Mouse (Mus musculus) liver, embryonic 16.5 days (tissue): Measurements from ENCODE around the gene Slc7a4. TPM values are rescaled to one million over a fixed set of nuclear protein-coding genes. Genes with fewer than 3 reads are reported as not detected.

Experiments
- ATAC-seq: fragments of 200-750 bp; cut with Nextera tagmentation; 2 replicates; pipeline ENCODE4 v1.8.0; 2017; ENCODE audit warnings: low read depth, mild to moderate bottlenecking, moderate number of reproducible peaks, moderate library complexity
- H3K27ac ChIP-seq: fragments of 300-500 bp; sonication (generic); 2 replicates; pipeline ENCODE4 v1.5.1; 2014; ENCODE audit warnings: mild to moderate bottlenecking, low read length
- H3K27me3 ChIP-seq: fragments of 300-500 bp; sonication (generic); 2 replicates; pipeline ENCODE4 v1.6.1; 2014; ENCODE audit warnings: low read depth, low read length, mixed read lengths; ENCODE audit not compliant: control insufficient read depth, insufficient read depth
- H3K36me3 ChIP-seq: fragments of 300-500 bp; sonication (generic); 2 replicates; pipeline ENCODE4 v1.6.1; 2014; ENCODE audit warnings: mild to moderate bottlenecking; ENCODE audit not compliant: control insufficient read depth, insufficient read depth
- H3K4me1 ChIP-seq: fragments of 300-500 bp; sonication (generic); 2 replicates; pipeline ENCODE4 v1.6.1; 2014; ENCODE audit warnings: low read depth, low read length, mixed read lengths; ENCODE audit not compliant: control insufficient read depth
- H3K4me2 ChIP-seq: fragments of 300-500 bp; sonication (generic); 2 replicates; pipeline ENCODE4 v1.6.1; 2014; ENCODE audit warnings: low read depth, low read length, mixed read lengths
- H3K4me3 ChIP-seq: fragments of 300-500 bp; sonication (generic); 2 replicates; pipeline ENCODE4 v1.5.1; 2014; ENCODE audit warnings: low read depth, mild to moderate bottlenecking, low read length
- H3K9ac ChIP-seq: fragments of 300-500 bp; sonication (generic); 2 replicates; pipeline ENCODE4 v1.6.1; 2014; ENCODE audit warnings: low read depth, low read length
- H3K9me3 ChIP-seq: fragments of 300-500 bp; sonication (generic); replicated peaks from 2 replicates; pipeline ENCODE4 v1.6.1; 2016; ENCODE audit warnings: low read length; ENCODE audit not compliant: control insufficient read depth
- WGBS: fragments of 180-500 bp; shearing (Covaris S2); extraction: QIAGEN DNeasy Blood & Tissue Kit; methylation state at CpG from one replicate; pipeline ENCODE4 v1.1.7; 2014; ENCODE audit not compliant: insufficient replicate concordance; 5-methylcytosine and 5-hydroxymethylcytosine counted together
- polyA plus RNA-seq: library from polyadenylated mRNA; unstranded; fragments of >200 nt; fragmentation: Nextera tagmentation; extraction: Ambion mirVana; gene quantifications from 2 replicates; pipeline ENCODE4 v1.2.1, GENCODE M21; 2015

Slc7a4 gene
- polyA plus RNA-seq, 1 experiment from 2014 or later, result 3.5 TPM

DNA sequence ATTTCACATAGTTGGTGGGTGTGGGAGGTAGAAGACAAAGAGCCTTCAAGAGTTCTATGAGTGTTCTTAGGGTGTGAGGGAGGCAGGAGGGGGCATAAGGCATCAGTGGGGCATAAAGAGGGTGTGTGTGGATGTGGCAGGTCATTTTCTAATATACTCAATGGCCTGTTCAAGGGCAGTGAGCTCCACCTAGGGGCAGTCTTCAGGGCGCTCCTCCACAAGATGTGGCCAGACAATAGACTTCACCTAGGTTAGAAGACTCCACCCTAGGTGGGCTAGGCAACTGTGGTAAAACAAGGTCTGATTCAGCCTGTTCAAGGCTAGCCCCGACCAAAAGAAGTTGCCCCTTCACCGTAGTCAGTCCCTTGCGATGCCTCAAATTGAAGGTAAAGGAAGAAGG is 50.7 kb downstream of the Slc7a4 start:
- H3K9me3 ChIP-seq, result no peaks in the 10 kb centered on the region
- peaks cover 16% of the 10 kb centered on the region for H3K4me1 ChIP-seq
- H3K27me3 ChIP-seq, result no peaks in the 10 kb centered on the region
- H3K27ac ChIP-seq, result no peak overlapping the region
- WGBS, result 57% methylated on average over 4 of the region's 4 CpGs
- H3K4me2 ChIP-seq, result no peak overlapping the region
- no peak for ATAC-seq
- H3K9ac ChIP-seq, result no peak overlapping the region
- H3K4me3 ChIP-seq, result no peak overlapping the region
- H3K36me3 ChIP-seq, result peaks cover 13% of the 10 kb centered on the region

DNA sequence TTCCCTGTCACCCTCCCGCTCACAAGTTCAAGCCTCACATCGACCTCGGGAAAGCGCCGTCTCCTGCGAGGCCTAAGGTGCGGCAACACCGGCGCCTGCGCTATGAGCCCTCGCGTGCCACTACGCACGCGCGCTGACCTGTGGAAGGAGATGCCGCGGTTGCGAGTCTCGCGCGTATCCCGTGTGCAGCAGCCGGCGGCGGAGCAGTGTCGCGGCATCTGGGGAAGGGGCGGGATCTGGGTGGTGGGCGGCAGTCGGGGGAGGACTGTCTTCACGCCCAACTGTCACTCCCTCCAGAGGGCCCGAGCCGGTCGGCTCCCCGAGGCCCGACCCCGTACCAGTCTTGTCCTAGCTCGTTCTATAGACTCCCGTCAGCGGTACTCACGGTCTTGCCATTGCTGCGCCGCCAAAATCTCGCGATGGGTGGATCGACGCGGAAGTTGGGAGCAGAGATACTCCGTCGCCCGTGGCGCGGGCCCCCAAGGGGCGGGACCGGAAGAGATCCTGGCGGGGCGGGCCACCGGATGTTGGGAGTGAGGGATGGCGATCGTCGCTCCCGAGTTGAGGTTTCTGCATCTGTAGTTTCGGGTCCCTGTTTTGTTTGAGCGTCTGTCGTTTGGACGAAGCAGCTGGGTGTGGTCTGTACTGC is 52.2 kb downstream of the Slc7a4 start, which contains the start of gene Thap7:
Gene Thap7, minus strand, starts transcription at position 497 of the 649 bp plus-strand sequence.
- peak within 1 kb of the TSS; percentile 84 for H3K4me3 ChIP-seq
- ATAC-seq, result peak; percentile 96
- WGBS, result under 1% methylated on average over 67 of the region's 67 CpGs
- peak within 1 kb of the TSS; percentile 96 for H3K27ac ChIP-seq
- H3K4me2 ChIP-seq, result peak within 1 kb of the TSS; percentile 96
- H3K36me3 ChIP-seq, result peaks cover 18% of the 10 kb centered on the region
- no peaks in the 10 kb centered on the region for H3K9me3 ChIP-seq
- H3K27me3 ChIP-seq, result no peaks in the 10 kb centered on the region
- peak within 1 kb of the TSS; percentile 88 for H3K9ac ChIP-seq
- H3K4me1 ChIP-seq, result peaks cover 16% of the 10 kb centered on the region

DNA sequence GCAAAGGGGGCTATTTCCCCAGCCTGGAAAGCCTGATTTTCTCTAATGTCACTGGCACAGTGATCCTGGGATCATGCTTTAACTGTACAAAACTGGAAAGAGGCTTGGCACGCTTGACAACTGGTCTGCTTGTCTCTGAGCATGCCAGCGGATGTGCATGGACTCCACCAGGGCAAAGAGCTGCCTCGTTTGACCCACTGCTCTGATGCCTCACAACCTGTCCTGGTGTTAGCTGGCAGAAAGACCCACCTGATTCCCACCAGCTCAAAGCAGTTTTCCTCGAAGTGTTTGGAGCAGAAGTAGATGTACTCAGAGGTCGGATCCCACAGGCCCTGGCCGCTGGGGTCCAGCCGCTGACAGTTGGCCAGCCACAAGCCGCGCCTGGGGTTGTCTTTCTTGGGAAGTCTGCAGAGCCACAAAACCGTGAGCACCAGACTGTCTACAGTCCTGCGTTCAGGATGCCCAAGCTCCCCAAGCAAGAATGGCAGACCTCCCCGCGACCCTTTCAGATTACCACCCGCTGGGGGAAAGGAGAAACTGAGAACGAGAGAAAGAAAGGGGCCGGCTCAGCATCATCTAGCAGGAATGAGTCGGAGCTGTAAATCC is 52.9 kb downstream of the Slc7a4 start:
- 9% methylated on average over 17 of the region's 17 CpGs for WGBS
- no peak for ATAC-seq

DNA sequence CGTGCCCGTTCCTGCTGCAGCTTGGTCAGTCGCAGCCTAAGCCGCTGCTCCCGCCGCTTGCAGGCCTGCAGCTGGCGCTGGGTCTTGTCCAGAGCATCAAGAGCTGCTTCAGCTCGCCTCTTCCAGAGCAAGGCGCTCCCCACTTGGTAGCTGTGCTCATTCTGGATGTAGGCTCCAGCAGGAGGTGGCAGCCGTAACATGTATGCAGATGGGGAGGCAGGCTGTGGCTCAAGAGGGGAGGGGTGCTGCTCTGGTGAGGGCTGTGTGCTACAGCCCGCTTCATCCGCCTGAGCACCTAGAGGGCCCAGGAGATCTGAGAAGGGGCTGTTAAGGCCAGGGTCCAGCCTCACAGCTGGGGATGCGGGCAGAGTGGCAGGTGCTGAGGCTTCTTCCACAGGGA is 54.7 kb downstream of the Slc7a4 start:
- no peak overlapping the region for H3K27ac ChIP-seq
- H3K27me3 ChIP-seq, result no peaks in the 10 kb centered on the region
- H3K4me3 ChIP-seq, result no peak overlapping the region
- H3K9me3 ChIP-seq, result no peaks in the 10 kb centered on the region
- H3K4me2 ChIP-seq, result no peak overlapping the region
- H3K36me3 ChIP-seq, result peaks cover 26% of the 10 kb centered on the region
- no peak overlapping the region for H3K9ac ChIP-seq
- no peak for ATAC-seq
- H3K4me1 ChIP-seq, result peaks cover 16% of the 10 kb centered on the region
- 84% methylated on average over 13 of the region's 13 CpGs for WGBS

More for the DNA sequence above, 52.9 kb downstream of the Slc7a4 start:
- H3K27me3 ChIP-seq, result no peaks in the 10 kb centered on the region
- H3K9ac ChIP-seq, result peak overlapping the region; percentile 88
- peak overlapping the region; percentile 96 for H3K27ac ChIP-seq
- H3K9me3 ChIP-seq, result no peaks in the 10 kb centered on the region
- H3K4me3 ChIP-seq, result peak overlapping the region; percentile 84
- H3K4me1 ChIP-seq, result peaks cover 16% of the 10 kb centered on the region
- H3K4me2 ChIP-seq, result peak overlapping the region; percentile 96
- peaks cover 19% of the 10 kb centered on the region for H3K36me3 ChIP-seq

DNA sequence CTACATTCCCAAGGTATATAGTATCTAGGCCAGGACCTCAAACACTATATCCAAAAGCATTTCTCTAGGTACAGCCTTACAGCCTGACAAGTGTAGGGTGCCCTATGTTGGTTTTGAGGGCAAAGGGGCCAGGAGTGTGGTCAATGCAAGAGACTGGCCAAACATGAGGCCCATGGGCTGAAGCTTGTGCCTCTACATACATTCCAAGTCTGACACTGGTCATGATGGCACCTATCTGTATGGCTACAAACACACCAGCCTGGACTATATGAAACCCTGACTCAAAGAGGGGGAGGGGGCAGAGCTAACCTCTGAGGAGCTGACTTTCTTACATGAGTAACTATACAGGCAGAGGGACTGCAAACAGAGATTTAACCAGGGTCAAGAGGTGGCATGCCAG is 55.4 kb downstream of the Slc7a4 start:
- Histone ChIP-seq H3K9me3 (no peaks in the 10 kb centered on the region), H3K36me3 (peaks cover 29% of the 10 kb centered on the region), H3K4me2 (no peak overlapping the region), H3K27me3 (no peaks in the 10 kb centered on the region), H3K4me3 (no peak overlapping the region), H3K27ac (no peak overlapping the region), H3K9ac (no peak overlapping the region), H3K4me1 (peaks cover 16% of the 10 kb centered on the region)
- ATAC-seq, result no peak

DNA sequence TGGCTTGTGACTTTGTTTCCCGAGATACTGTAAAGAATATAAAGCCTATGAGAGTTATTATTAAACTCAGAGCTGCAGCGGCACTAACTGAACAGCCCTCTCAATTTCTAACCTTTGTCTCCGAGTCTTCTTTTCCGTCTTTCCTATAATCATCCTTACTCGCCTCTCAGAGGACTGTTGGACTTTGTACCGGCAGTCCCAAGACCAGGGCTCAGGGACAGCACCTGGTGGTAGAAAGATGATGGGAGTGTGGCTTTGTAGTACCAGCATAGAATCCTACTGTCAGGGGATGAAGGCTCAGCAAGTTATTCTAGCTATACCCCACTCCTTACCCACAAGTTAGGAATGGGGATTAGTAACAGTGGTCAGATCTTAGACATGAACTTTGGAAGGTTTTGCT is 56.8 kb downstream of the Slc7a4 start:
- peaks cover 11% of the 10 kb centered on the region for H3K4me1 ChIP-seq
- no peak for ATAC-seq
- H3K27ac ChIP-seq, result no peak overlapping the region

DNA sequence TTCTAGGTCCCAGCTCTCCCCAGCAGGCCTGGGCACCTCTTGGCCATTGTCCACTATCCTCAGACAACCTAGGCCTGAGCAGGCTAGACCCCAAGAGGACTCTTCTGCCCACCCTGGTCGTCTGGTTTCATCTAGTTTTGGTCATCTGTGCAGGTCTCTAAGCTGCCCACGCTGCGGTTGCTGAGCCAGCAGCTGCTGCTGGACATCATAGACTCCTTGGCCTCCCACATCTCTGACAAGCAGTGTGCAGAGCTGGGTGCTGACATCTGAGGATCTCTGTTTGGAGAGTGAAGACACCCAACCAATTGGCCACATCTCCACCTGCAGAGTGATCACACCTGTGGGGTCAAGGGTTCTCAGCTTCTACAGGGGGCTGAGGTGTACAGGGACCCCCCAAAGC is 57.5 kb downstream of the Slc7a4 start:
- Histone ChIP-seq H3K27ac (no peak overlapping the region), H3K36me3 (peaks cover 39% of the 10 kb centered on the region), H3K4me2 (no peak overlapping the region), H3K9me3 (no peaks in the 10 kb centered on the region), H3K4me1 (peaks cover 11% of the 10 kb centered on the region), H3K27me3 (no peaks in the 10 kb centered on the region), H3K4me3 (no peak overlapping the region), H3K9ac (no peak overlapping the region)
- no peak for ATAC-seq
- WGBS, result 82% methylated on average over 3 of the region's 3 CpGs

More for the DNA sequence above, 56.8 kb downstream of the Slc7a4 start:
- no peaks in the 10 kb centered on the region for H3K9me3 ChIP-seq
- no peak overlapping the region for H3K4me2 ChIP-seq
- H3K9ac ChIP-seq, result no peak overlapping the region
- H3K36me3 ChIP-seq, result peaks cover 33% of the 10 kb centered on the region
- WGBS, result 70% methylated on average over 6 of the region's 6 CpGs
- H3K27me3 ChIP-seq, result no peaks in the 10 kb centered on the region
- H3K4me3 ChIP-seq, result no peak overlapping the region

DNA sequence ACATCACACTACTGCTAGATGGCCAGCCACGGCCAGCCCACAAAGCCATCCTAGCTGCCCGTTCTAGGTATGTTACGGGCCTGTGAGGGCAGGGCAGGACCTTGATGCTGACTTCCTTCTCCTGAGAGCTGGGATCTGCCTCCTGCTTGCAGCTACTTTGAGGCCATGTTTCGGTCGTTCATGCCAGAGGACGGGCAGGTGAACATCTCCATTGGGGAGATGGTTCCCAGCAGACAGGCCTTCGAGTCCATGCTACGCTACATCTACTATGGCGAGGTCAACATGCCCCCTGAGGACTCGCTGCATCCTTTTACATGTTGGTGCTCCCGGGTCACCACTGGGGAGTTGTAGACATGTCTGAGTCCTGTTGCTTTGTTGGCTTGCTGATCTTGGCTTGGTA is 58.9 kb downstream of the Slc7a4 start:
- WGBS, result 75% methylated on average over 11 of the region's 11 CpGs
- H3K4me1 ChIP-seq, result no peaks in the 10 kb centered on the region
- H3K27ac ChIP-seq, result no peak overlapping the region
- H3K4me2 ChIP-seq, result no peak overlapping the region
- H3K4me3 ChIP-seq, result no peak overlapping the region
- H3K36me3 ChIP-seq, result peaks cover 43% of the 10 kb centered on the region
- no peak overlapping the region for H3K9ac ChIP-seq
- no peak for ATAC-seq
- no peaks in the 10 kb centered on the region for H3K27me3 ChIP-seq
- no peaks in the 10 kb centered on the region for H3K9me3 ChIP-seq
